ENCODE assay signal across 8 mouse cellular contexts in the genomic region with DNA sequence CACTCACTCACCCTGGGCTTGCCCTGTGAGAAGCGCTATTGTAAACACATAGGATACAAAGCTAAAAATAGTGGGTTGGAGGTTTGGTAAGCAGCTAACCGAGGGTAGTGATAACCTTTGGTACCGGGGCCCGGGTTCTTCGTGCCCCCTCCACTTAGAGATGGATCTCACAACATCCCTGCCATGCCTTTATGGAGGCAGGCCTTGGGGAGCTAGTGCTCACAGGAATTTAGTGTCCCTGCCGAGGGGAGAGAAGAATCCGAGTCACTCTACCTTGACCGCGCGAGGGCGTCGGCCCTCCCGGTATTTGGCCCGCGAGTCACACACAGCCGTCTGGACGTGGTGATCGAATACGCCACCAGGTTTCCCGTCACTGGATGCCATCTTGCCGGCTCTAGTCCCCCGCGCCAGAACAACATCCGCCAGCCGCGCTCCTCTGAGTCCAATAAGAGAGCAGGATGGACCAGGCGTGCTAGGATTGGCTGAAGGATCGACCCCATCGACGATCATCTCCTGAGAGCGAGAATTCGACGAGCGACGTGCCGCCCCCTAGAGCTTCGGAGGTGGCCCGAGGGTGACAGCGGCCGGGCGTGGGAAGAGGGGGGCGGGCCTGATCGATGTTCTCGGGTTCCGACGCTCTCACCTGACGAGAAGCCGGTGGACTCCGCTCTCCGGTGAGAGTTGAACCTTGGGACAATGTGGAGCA. TPM values are rescaled to one million over a fixed set of nuclear protein-coding genes. Genes with fewer than 3 reads are reported as not detected.
DNase-seq lines count a peak whose midpoint lies in the region; ATAC-seq lines count a peak whose summit lies in the region.

Gene Pex1, plus strand, starts transcription at position 374 of the 706 bp plus-strand sequence.

- peak within 1 kb of the TSS; percentile 76 for H3K9ac ChIP-seq in lung, embryonic 16.5 days (ENCODE audit: low read length)

- under 1% methylated on average over 42 of the region's 50 CpGs for WGBS in lung, embryonic 16.5 days

- peaks cover 10% of the 10 kb centered on the region for H3K4me1 ChIP-seq in lung, embryonic 16.5 days (replicated peaks; ENCODE audit: control insufficient read depth, insufficient read depth, low read length)

- peak within 1 kb of the TSS; percentile 76 for H3K4me3 ChIP-seq in lung, embryonic 16.5 days (ENCODE audit: low read length)

- no peaks in the 10 kb centered on the region for H3K27me3 ChIP-seq in lung, embryonic 16.5 days (ENCODE audit: control insufficient read depth, insufficient read depth, low read depth, low read length)

- peak within 1 kb of the TSS; percentile 52; the same call in 1 of the 2 replicates for H3K27ac ChIP-seq in lung, embryonic 16.5 days (ENCODE audit: low read length)

- peak; percentile 97 to 98 for ATAC-seq in hematopoietic stem cell, adult 5-6 weeks (replicated peaks in 1 of 2; ENCODE audit: insufficient read depth in 1 of 2, low FRiP score in 2 of 2, low TSS enrichment in 1 of 2, low read depth in 1 of 2, poor library complexity in 2 of 2, severe bottlenecking in 2 of 2)
- peak; percentile 99 for ATAC-seq in lung, embryonic 16.5 days (ENCODE audit: low read depth)

- H3K9me3 ChIP-seq in lung, embryonic 16.5 days (ENCODE audit: control insufficient read depth, low read length) = no peaks in the 10 kb centered on the region

- H3K4me2 ChIP-seq in lung, embryonic 16.5 days (ENCODE audit: low read depth, low read length) = peak within 1 kb of the TSS; percentile 71

- DNase-seq in MEL-GATA-1-ER (ENCODE audit: extremely low read depth, low read depth) = peak; percentile 91
- peak; percentile 91 for DNase-seq in cerebellum, adult 8-10 months
- DNase-seq in forelimb bud, embryonic 11.5 days (ENCODE audit: low read depth, low spot score) = peak; percentile 97
- peak; percentile 86 for DNase-seq in layer of hippocampus, adult 9-10 months (ENCODE audit: low spot score)
- DNase-seq in ovary, postnatal 10 days (ENCODE audit: low spot score) = peak; percentile 90
- DNase-seq in thymus, postnatal 10 days (ENCODE audit: low spot score in 2 of 2) = peak; percentile 90 to 92

- H3K36me3 ChIP-seq in lung, embryonic 16.5 days (ENCODE audit: control insufficient read depth, insufficient read depth, low read length) = peaks cover 7% of the 10 kb centered on the region

RNA-seq across cellular contexts. Expression of gene Pex1, which starts in this region (rescaled TPM):
- 19.2 and 21.6 TPM in 2 replicates for total RNA-seq in hematopoietic stem cell, adult 5-6 weeks (2017)
- 14.7 and 14.8 TPM in 2 replicates for polyA plus RNA-seq in lung, embryonic 16.5 days (2015; fragmentation: Nextera tagmentation; extraction: Ambion mirVana)

Comparison
In these comparisons a context has a peak if more than half of its experiments do, and no peak if none do; other contexts are left out.
1. Peak in every context shown above with its lines: DNase-seq, ATAC-seq, H3K4me3 ChIP-seq and H3K27ac ChIP-seq.